Mouse (Mus musculus) activated CD4-positive, CD25-positive, alpha-beta regulatory T cell, adult 4 months (primary cell): ENCODE measurements around the gene Usp3. TPM values are rescaled to one million over a fixed set of nuclear protein-coding genes. Genes with fewer than 3 reads are reported as not detected.
A peak's percentile ranks its signal among the peaks of the same experiment; 100 is the strongest.

Experiments used
- ATAC-seq: one replicate; pipeline ENCODE4 v1.8.0; 2017
- polyA plus RNA-seq, 2 experiments: library from polyadenylated mRNA; unstranded; fragments of 100-300 nt; shearing (Covaris generic); gene quantifications; one replicate each; pipeline ENCODE4 v1.2.1; 2017

Usp3 gene
- polyA plus RNA-seq, 2 experiments from 2014 or later = 95.5 to 156 TPM

DNA sequence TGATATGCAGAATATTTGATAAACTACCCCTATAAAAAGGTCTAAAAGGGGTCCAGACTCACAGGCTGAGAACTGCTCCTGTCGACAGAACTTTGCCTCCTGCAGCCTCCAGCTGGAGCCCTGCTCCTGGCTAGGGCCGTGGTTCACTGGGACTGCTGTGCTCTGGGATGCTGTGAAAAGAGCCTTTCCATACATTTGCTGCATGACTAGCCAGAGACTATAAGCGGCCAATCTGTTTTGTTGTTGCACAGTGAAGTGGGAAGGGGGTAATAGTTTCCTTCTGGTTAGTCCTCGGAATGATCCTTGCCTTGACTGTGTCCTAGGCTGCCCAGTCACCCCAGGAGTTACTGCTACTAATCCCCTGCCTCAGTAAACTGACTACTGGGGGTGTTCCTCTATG, 86.9 kb downstream of the Usp3 start:
- ATAC-seq = no peak

DNA sequence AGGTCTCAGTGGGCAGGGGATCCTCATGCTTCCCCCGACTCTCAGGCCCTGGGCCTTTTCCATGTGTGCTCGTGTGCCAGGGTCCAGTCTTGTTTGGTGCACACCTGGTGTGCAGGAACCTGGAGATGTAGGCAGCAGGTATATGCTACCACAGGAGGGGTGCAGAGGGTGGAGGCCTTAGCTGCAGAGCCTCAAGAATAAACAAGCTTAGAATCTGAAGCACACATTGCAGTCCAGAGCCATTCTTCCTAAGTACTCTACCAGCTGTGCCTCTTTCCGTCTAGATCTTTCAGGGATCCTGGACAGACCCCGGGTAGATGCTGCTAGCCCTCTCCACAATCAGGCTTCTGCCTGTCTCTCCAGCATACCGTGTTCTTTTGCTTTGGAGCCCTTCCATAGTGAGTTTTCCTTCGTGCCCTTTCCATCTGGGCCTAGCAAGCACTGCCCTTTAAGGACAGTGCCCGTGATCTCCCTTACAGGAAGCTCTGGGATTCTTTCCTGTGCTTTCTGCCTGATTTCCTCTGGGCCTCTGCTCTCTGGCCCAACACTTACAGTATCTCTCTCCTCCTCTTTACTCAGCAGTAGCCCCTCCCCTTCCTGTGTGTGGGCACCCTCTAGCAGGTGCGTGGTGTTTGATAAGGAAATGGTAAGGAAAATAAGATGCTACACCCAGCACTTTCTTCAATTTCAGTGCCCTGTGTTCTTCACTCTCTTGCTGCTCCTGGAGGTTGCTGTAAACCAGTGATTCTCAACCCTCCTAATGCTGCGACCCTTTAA, 87.6 kb downstream of the Usp3 start:
- peak; percentile 80 for ATAC-seq

DNA sequence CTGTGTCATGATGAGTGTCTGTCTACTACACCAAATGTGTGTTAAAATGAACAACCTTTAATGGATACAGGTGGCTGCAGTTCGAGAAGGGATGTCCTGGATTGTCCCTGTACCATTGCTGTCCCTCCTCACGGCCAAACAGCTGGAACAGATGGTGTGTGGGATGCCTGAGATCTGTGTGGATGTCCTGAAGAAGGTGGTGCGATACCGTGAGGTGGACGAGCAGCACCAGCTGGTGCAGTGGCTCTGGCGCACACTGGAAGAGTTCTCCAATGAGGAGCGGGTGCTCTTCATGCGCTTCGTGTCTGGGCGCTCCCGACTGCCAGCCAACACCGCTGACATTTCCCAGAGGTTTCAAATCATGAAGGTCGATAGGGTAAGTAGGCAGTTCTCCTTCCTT, 88.4 kb downstream of the Usp3 start:
- no peak for ATAC-seq

DNA sequence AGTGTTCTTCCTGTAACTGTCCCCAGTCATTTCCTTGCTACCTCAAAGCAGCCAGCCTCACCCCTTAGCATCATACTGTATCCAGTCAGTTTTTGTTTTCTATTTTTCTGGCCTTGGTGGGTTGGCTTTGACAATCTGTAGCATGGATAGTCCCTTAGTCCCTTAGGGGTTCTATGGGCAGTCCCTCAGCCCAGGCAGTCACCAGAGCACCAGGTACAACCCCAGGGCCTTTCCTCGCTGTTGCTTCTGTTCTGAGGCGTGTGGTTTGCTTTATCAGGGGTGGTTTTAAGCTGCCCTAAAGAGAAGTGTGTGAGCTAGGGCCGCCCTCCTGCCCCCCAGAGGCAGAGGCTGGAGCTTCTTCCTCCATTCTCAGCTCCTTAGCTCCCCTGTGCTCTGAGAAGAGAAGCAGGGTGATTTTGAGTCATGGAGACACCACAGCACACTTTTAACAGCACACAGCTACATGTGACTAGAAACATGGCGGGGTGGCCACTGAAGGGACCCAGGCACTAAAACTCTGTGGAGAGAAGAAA, 89.0 kb downstream of the Usp3 start:
- ATAC-seq = peak; percentile 65

DNA sequence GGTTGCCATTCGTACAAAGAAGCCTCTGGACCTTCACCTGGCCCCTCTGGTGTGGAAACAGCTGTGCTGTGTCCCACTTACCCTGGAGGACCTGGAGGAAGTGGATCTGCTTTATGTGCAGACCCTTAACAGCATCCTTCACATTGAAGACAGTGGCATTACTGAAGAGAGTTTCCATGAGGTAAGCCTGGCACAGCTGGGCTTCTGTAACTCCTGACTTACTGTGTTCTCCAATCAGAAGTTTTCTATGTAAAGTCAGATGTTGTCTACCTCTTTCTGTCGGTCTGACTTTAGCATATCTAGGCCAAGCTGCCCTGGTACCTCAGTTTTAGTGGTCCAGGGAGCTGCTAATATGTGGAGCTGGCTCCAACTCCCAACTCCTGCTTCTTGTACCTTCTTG, 91.7 kb downstream of the Usp3 start:
- ATAC-seq = no peak

DNA sequence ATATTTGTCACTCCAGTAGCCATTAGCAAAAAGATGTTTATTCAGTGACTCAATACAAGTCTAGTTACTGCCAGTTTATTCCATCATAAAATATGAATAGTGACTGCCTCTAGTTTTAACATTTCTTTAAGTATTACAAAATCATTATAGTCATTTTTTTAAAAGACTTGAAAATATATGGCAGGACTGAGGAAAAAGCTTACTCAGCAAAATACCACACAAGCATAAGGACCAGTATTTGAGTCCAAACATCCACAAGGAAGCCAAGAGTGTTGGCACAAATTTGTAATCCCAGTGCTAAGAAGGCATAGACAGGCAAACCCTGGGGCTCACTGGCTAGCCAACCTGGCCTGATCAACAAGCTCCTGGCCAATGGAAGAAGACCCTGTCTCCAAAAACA, 99.0 kb downstream of the Usp3 start:
- ATAC-seq = no peak

DNA sequence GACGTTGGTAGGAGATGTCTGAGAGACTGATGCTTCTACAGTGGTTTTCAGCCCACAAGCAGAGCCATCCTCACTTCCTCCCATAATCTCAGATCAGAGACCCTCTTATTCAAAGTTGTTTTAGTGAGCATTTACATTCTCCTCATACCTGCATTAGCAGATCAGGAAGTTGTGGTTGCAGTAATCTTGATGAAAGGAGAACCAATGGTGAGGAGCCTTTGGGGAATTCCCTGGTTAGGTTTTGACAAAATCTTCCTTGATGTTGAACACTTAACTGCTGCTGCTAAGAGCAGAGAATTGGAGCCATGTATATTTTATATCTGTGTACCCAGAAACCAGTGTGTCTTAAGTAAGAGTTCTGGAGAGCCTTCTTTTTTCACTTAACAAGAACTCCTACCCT, 100.6 kb downstream of the Usp3 start:
- peak; percentile 96 for ATAC-seq

DNA sequence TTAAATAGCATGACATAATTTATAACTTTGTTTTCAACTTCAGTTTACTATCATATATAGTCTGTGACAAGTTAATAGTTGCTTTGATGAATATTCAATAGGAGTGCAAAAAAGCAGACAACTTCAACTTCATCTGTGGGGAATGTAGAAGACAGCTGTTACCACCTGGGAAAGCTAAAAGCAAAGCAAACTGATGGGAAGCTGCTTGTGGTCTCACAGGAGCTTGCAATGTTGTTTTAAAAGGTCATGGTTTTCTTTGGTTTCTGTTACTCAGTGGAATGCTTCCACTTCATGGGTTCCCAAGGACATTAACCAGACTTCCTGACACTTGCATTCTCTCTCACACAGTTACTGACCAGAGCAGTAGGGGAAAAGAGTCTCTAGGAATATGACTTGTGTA, 104.2 kb downstream of the Usp3 start:
- no peak for ATAC-seq

DNA sequence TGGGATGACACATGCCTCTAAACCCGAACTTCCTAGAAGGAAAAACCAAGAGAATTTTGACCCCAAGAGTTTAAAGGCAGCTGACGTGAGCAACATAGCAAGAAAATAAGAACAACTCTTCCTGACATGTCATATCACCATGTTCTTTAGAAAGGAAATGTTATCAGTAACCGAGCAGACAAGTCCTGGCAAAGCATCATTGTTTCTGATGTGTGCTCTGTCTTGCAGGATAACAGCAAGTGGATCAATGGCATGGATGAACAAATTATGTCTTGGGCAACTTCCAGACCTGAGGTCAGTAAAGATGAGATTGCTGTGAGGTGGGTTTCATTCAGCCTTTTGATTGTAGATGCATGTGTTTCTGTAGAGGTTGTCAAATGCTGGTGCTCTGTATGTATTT, 109.5 kb downstream of the Usp3 start:
- ATAC-seq = no peak

DNA sequence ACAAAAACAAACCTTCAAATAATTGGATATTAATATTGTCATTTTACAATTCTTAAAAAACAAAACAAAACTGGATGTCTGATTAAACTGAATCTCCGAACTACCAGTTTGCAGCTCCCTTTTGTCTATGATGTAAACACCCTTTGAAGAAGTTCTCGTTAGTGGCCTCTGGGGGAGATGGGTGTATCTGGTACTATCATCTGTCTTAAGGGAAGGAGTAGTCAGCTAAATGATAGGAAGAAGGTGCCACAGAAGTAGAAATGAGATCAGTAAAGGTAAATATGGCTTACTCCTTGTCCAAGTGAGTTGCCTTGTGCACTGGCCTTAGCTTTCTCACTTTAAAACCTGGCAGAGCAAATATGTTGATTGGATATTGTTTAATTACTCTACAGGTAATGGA, 115.2 kb downstream of the Usp3 start:
- no peak for ATAC-seq

DNA sequence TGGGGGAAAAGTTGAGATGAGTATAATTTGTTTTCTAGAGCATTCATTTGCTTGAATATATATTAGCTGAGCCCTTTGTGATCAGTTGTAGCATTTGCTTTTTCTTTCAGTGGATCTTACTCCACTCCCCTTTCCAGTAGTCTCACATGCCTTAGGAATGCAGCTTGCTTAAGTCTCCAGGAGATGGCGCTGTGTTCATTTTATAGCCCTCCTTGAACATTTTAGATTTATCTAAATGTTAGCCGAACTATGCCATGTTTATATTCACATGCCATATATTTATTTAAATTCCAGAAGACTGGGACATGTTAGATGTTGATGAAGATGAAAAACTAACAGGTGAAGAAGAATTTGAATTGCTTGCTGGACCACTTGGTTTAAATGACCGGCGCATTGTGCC, 127.9 kb downstream of the Usp3 start:
- peak; percentile 52 for ATAC-seq

Other genes with a start within 250 kb of the Usp3 start
- 10 to 100 TPM; 31.4 to 31.8 TPM for gene Herc1, start 242.7 kb downstream of the Usp3 start, polyA plus RNA-seq
- 1 to 10 TPM; 1.6 to 3.9 TPM for gene Fbxl22, start 78.5 kb downstream of the Usp3 start, polyA plus RNA-seq
- gene Car12, start 120.5 kb upstream of the Usp3 start, polyA plus RNA-seq = 10 to 100 TPM in 1 of 2 experiments, 1 to 10 TPM in 1; 9.0 to 11.3 TPM
- gene Aph1b, start 202.3 kb upstream of the Usp3 start, polyA plus RNA-seq = 1 to 10 TPM in 1 of 2 experiments, under 1 TPM in 1; 0.63 to 2.2 TPM
- not detected for gene Gm10647, start 203.9 kb upstream of the Usp3 start, polyA plus RNA-seq
- 1 to 10 TPM in 1 of 2 experiments, not detected in 1; 1.2 TPM for gene Aph1c, start 241.6 kb upstream of the Usp3 start, polyA plus RNA-seq